ENCODE assay signal across 8 mouse cellular contexts in genomic region chr12:3791732-3792131, GRCm38 (mm10). TPM values are rescaled to one million over a fixed set of nuclear protein-coding genes. Genes with fewer than 3 reads are reported as not detected.
A peak's percentile ranks its signal among the peaks of the same experiment; 100 is the strongest.
DNase-seq lines count a peak whose midpoint lies in the region; ATAC-seq and TF ChIP-seq lines count a peak whose summit lies in the region.

No protein-coding gene starts in this region.

- peak overlapping the region; percentile 61 for H3K9ac ChIP-seq in lung, embryonic 16.5 days (ENCODE audit: low read length)

- H3K27me3 ChIP-seq in hindbrain, embryonic 10.5 days (ENCODE audit: insufficient read depth, poor library complexity, severe bottlenecking) = peaks cover 27% of the 10 kb centered on the region
- no peaks in the 10 kb centered on the region for H3K27me3 ChIP-seq in lung, embryonic 16.5 days (ENCODE audit: control insufficient read depth, insufficient read depth, low read depth, low read length)
- H3K27me3 ChIP-seq in thymus, adult 2 months (ENCODE audit: control insufficient read depth, insufficient read depth, low read length) = no peaks in the 10 kb centered on the region

- TF ChIP-seq CTCF in thymus, adult 2 months (IDR thresholded peaks at IDR 0.05; ENCODE audit: borderline replicate concordance, control insufficient read depth, extremely low read depth, insufficient read depth, low read length, poor library complexity) = peak; percentile 93

- peak overlapping the region; percentile 76 for H3K27ac ChIP-seq in hindbrain, embryonic 10.5 days
- no peak overlapping the region for H3K27ac ChIP-seq in lung, embryonic 16.5 days (ENCODE audit: low read length)
- no peak overlapping the region for H3K27ac ChIP-seq in thymus, adult 2 months (ENCODE audit: control insufficient read depth, insufficient read depth, low read length)

- peak overlapping the region; percentile 66 for H3K4me2 ChIP-seq in lung, embryonic 16.5 days (ENCODE audit: low read depth, low read length)

- DNase-seq in NIH3T3 (ENCODE audit: low read depth) = peak; percentile 95
- DNase-seq in cerebellum, adult 9-11 months = peak; percentile 97
- DNase-seq in frontal cortex, adult 2 months (ENCODE audit: extremely low spot score in 1 of 2, low spot score in 1 of 2) = peak; percentile 95 to 99
- peak; percentile 95 for DNase-seq in hindbrain, embryonic 10.5 days (ENCODE audit: low spot score)
- peak; percentile 96 for DNase-seq in layer of hippocampus, adult 9-11 months
- DNase-seq in ovary, adult 18-20 months (ENCODE audit: low spot score) = peak; percentile 86
- peak; percentile 93 for DNase-seq in thymus, adult 2 months

- H3K36me3 ChIP-seq in hindbrain, embryonic 10.5 days = no peaks in the 10 kb centered on the region
- H3K36me3 ChIP-seq in lung, embryonic 16.5 days (ENCODE audit: control insufficient read depth, insufficient read depth, low read length) = no peaks in the 10 kb centered on the region
- H3K36me3 ChIP-seq in thymus, adult 2 months (ENCODE audit: control insufficient read depth, insufficient read depth, low read length) = no peaks in the 10 kb centered on the region

- no peaks in the 10 kb centered on the region for H3K9me3 ChIP-seq in hindbrain, embryonic 10.5 days
- H3K9me3 ChIP-seq in lung, embryonic 16.5 days (ENCODE audit: control insufficient read depth, low read length) = no peaks in the 10 kb centered on the region

- WGBS in hindbrain, embryonic 10.5 days = under 1% methylated on average over 22 of the region's 22 CpGs
- under 1% methylated on average over 22 of the region's 22 CpGs for WGBS in lung, embryonic 16.5 days
- under 1% methylated on average over 22 of the region's 22 CpGs for whole genome bisulfite sequencing in thymus, adult 2 months

- peak overlapping the region; percentile 48 for H3K4me3 ChIP-seq in hindbrain, embryonic 10.5 days
- H3K4me3 ChIP-seq in lung, embryonic 16.5 days (ENCODE audit: low read length) = peak overlapping the region; percentile 40
- H3K4me3 ChIP-seq in thymus, adult 2 months (ENCODE audit: control insufficient read depth, insufficient read depth, low read length) = no peak overlapping the region

- peaks cover 26% of the 10 kb centered on the region for H3K4me1 ChIP-seq in hindbrain, embryonic 10.5 days (replicated peaks)
- H3K4me1 ChIP-seq in lung, embryonic 16.5 days (replicated peaks; ENCODE audit: control insufficient read depth, insufficient read depth, low read length) = peaks cover 30% of the 10 kb centered on the region
- peaks cover 13% of the 10 kb centered on the region for H3K4me1 ChIP-seq in thymus, adult 2 months (replicated peaks; ENCODE audit: control insufficient read depth, insufficient read depth, low read length)

- no peak for TF ChIP-seq POLR2A in thymus, adult 2 months (IDR thresholded peaks at IDR 0.05; ENCODE audit: control insufficient read depth, extremely low read depth, insufficient read depth, low read length, poor library complexity)

- peak; percentile 87 for ATAC-seq in lung, embryonic 16.5 days (ENCODE audit: low read depth)

RNA-seq across cellular contexts. Expression of gene Dnmt3a, which starts 14.1 kb away (rescaled TPM):
- 42.5 and 44.7 TPM in 2 replicates for polyA plus RNA-seq in frontal cortex, adult 2 months (2012; rRNA removed)
- 114 and 127 TPM in 2 replicates for polyA plus RNA-seq in hindbrain, embryonic 10.5 days (2016; fragmentation: Nextera tagmentation; extraction: Ambion mirVana)
- 64.2 and 77.3 TPM in 2 replicates for polyA plus RNA-seq in lung, embryonic 16.5 days (2015; fragmentation: Nextera tagmentation; extraction: Ambion mirVana)
- 40.9 and 55.1 TPM in 2 replicates for polyA plus RNA-seq in thymus, adult 2 months (2012; rRNA removed)
